Mouse (Mus musculus): Measurements from ENCODE around the gene Perp. TPM values are rescaled to one million over a fixed set of nuclear protein-coding genes. Genes with fewer than 3 reads are reported as not detected.

The Perp gene
- polyA plus RNA-seq, 1 experiment from 2014 or later, result 15.0 TPM

DNA sequence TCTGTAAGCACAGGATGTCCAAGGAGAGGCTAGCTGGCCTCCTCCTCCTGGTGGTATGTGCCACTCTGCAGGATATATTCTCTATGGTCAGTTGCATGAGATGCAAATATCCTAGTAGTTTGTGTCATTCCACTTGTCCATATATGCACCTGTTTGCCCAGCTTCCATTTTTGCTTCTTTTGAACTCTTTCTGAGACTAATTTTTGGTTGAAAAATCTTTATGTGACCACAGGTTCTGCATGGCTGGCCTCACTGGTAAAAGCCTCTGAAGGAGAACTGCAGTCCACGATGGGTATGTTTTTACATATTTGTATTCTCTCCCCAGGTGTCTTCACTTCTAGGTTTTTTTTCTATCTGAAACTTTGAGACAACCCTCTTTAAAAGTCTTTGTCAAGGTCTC, 37.4 kb downstream of the Perp start:
- DNase-seq (no peak), ATAC-seq (ENCODE audit: insufficient read depth) (no peak)
- no peak overlapping the region for H3K27ac ChIP-seq (ENCODE audit: low read depth)
- no peaks in the 10 kb centered on the region for H3K36me3 ChIP-seq (ENCODE audit: insufficient read depth)
- TF ChIP-seq CTCF (IDR thresholded peaks at IDR 0.05; ENCODE audit: low read depth), result no peak
- no peaks in the 10 kb centered on the region for H3K27me3 ChIP-seq (ENCODE audit: insufficient read depth, low read length)
- no peak overlapping the region for H3K4me2 ChIP-seq
- H3K9ac ChIP-seq, result no peak overlapping the region
- H3K9me3 ChIP-seq (ENCODE audit: low read depth, low read length), result no peaks in the 10 kb centered on the region
- no peak overlapping the region for H3K4me3 ChIP-seq (ENCODE audit: low read depth, low read length)
- H3K4me1 ChIP-seq (ENCODE audit: insufficient read depth), result no peaks in the 10 kb centered on the region
- 71% methylated on average over 1 of the region's 1 CpGs for WGBS

GRCm38 (mm10) chr10:18886918-18887625, 42.3 kb downstream of the Perp start:
- Histone ChIP-seq H3K4me2 (no peak overlapping the region), H3K4me1 (ENCODE audit: insufficient read depth) (no peaks in the 10 kb centered on the region), H3K9ac (no peak overlapping the region), H3K4me3 (ENCODE audit: low read depth, low read length) (no peak overlapping the region), H3K9me3 (ENCODE audit: low read depth, low read length) (no peaks in the 10 kb centered on the region), H3K27me3 (ENCODE audit: insufficient read depth, low read length) (no peaks in the 10 kb centered on the region), H3K27ac (ENCODE audit: low read depth) (no peak overlapping the region), H3K36me3 (ENCODE audit: insufficient read depth) (no peaks in the 10 kb centered on the region)
- TF ChIP-seq CTCF (IDR thresholded peaks at IDR 0.05; ENCODE audit: low read depth), result no peak
- WGBS, result 50% methylated on average over 4 of the region's 4 CpGs
- peak; percentile 75 for DNase-seq
- 0 out of 2 replicates have a peak, but pooled peaks have one; percentile 35 for ATAC-seq (ENCODE audit: insufficient read depth)

DNA sequence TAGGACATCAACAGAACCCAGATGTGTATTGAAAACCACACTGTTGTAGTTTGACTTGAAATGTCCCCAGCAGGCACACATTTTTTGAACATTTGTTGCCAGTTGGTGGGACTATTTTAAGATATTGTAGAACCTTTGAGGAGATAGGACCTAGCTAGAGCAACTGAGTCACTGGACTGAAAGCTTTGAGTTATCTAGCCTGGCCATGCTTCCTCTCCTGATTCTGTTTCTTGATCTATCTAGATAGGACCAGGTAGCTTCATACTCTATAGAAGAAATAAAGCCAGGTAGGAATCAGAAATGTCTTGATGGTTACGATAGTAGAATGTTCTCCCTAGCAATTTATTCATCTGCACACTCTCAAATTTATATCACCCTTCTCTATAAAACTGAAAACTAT, 43.9 kb downstream of the Perp start:
- 95% methylated on average over 1 of the region's 1 CpGs for WGBS

DNA sequence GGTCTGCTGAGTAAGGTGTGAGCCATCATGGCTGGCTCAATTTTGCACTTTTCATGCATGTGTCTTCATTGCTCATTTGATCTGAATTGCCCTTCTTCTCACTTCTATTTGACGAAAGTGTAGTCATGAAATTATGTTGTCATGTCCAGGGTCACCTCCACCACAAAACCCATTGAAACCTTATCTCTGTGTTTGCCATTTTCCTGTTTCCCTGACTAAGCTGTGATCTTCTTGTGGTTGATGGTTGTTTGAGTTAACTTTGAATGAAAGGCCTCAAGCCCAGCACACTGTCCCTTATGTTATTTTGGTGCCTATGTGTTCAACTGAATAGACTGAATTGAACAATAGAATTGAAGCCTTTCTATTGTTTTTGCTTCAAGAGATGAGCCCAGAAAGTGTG, 44.4 kb downstream of the Perp start:
- H3K4me2 ChIP-seq, result no peak overlapping the region
- H3K27ac ChIP-seq (ENCODE audit: low read depth), result no peak overlapping the region
- 76% methylated on average over 1 of the region's 1 CpGs for WGBS
- no peak for ATAC-seq (ENCODE audit: insufficient read depth)
- no peak overlapping the region for H3K4me3 ChIP-seq (ENCODE audit: low read depth, low read length)
- H3K9me3 ChIP-seq (ENCODE audit: low read depth, low read length), result no peaks in the 10 kb centered on the region
- no peaks in the 10 kb centered on the region for H3K27me3 ChIP-seq (ENCODE audit: insufficient read depth, low read length)
- no peaks in the 10 kb centered on the region for H3K36me3 ChIP-seq (ENCODE audit: insufficient read depth)
- H3K4me1 ChIP-seq (ENCODE audit: insufficient read depth), result no peaks in the 10 kb centered on the region
- no peak overlapping the region for H3K9ac ChIP-seq
- DNase-seq, result no peak
- TF ChIP-seq CTCF (IDR thresholded peaks at IDR 0.05; ENCODE audit: low read depth), result no peak

More for the DNA sequence above, 43.9 kb downstream of the Perp start:
- TF ChIP-seq CTCF (IDR thresholded peaks at IDR 0.05; ENCODE audit: low read depth), result no peak
- H3K27me3 ChIP-seq (ENCODE audit: insufficient read depth, low read length), result no peaks in the 10 kb centered on the region
- no peaks in the 10 kb centered on the region for H3K36me3 ChIP-seq (ENCODE audit: insufficient read depth)
- no peak overlapping the region for H3K27ac ChIP-seq (ENCODE audit: low read depth)
- H3K9ac ChIP-seq, result no peak overlapping the region
- no peaks in the 10 kb centered on the region for H3K9me3 ChIP-seq (ENCODE audit: low read depth, low read length)
- DNase-seq, result no peak
- no peak overlapping the region for H3K4me2 ChIP-seq
- no peak for ATAC-seq (ENCODE audit: insufficient read depth)
- H3K4me3 ChIP-seq (ENCODE audit: low read depth, low read length), result no peak overlapping the region
- no peaks in the 10 kb centered on the region for H3K4me1 ChIP-seq (ENCODE audit: insufficient read depth)

- Histone ChIP-seq H3K9me3 (ENCODE audit: low read depth, low read length) (no peaks in the 10 kb centered on the region), H3K27me3 (ENCODE audit: insufficient read depth, low read length) (no peaks in the 10 kb centered on the region), H3K4me1 (ENCODE audit: insufficient read depth) (no peaks in the 10 kb centered on the region), H3K36me3 (ENCODE audit: insufficient read depth) (no peaks in the 10 kb centered on the region), H3K9ac (no peak overlapping the region), H3K27ac (ENCODE audit: low read depth) (no peak overlapping the region), H3K4me2 (no peak overlapping the region), H3K4me3 (ENCODE audit: low read depth, low read length) (no peak overlapping the region)
- DNase-seq, result no peak
- no peak for ATAC-seq (ENCODE audit: insufficient read depth)
- no peak for TF ChIP-seq CTCF (IDR thresholded peaks at IDR 0.05; ENCODE audit: low read depth)
These were observed 46.3 kb downstream of the Perp start for GRCm38 (mm10) chr10:18891110-18891509.

DNA sequence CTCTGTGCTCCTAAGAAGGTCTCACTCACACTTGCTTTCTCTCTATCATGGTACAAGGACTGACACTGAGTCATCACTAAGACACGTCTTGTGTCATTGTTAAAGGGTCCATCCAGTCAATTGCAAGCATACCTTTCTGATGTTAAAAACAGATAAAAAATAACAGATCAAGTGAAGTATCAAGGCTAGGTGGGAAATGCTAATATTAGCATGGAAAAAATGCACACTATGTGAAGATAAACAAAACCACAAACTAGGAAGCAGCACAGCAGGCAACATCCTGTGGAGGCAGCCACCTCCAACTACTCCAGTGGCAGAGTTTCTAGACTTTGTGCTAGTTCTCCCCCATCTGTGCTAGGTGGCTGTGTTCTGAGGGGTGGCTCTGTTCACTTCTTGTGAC, 47.3 kb downstream of the Perp start:
- H3K9me3 ChIP-seq (ENCODE audit: low read depth, low read length), result no peaks in the 10 kb centered on the region
- WGBS, result 78% methylated on average over 1 of the region's 1 CpGs
- no peak overlapping the region for H3K9ac ChIP-seq

GRCm38 (mm10) chr10:18894259-18895166, 49.7 kb downstream of the Perp start:
- no peak overlapping the region for H3K27ac ChIP-seq (ENCODE audit: low read depth)
- H3K9ac ChIP-seq, result no peak overlapping the region
- H3K36me3 ChIP-seq (ENCODE audit: insufficient read depth), result no peaks in the 10 kb centered on the region
- ATAC-seq (ENCODE audit: insufficient read depth) (no peak), DNase-seq (peak; percentile 32)
- no peak overlapping the region for H3K4me3 ChIP-seq (ENCODE audit: low read depth, low read length)
- no peak overlapping the region for H3K4me2 ChIP-seq
- H3K27me3 ChIP-seq (ENCODE audit: insufficient read depth, low read length), result no peaks in the 10 kb centered on the region
- TF ChIP-seq CTCF (IDR thresholded peaks at IDR 0.05; ENCODE audit: low read depth), result no peak
- H3K9me3 ChIP-seq (ENCODE audit: low read depth, low read length), result no peaks in the 10 kb centered on the region
- 37% methylated on average over 6 of the region's 6 CpGs for WGBS
- no peaks in the 10 kb centered on the region for H3K4me1 ChIP-seq (ENCODE audit: insufficient read depth)

More for the DNA sequence above, 47.3 kb downstream of the Perp start:
- Histone ChIP-seq H3K4me3 (ENCODE audit: low read depth, low read length) (no peak overlapping the region), H3K27ac (ENCODE audit: low read depth) (no peak overlapping the region), H3K27me3 (ENCODE audit: insufficient read depth, low read length) (no peaks in the 10 kb centered on the region), H3K4me1 (ENCODE audit: insufficient read depth) (no peaks in the 10 kb centered on the region), H3K4me2 (no peak overlapping the region), H3K36me3 (ENCODE audit: insufficient read depth) (no peaks in the 10 kb centered on the region)
- DNase-seq, result no peak
- no peak for TF ChIP-seq CTCF (IDR thresholded peaks at IDR 0.05; ENCODE audit: low read depth)
- no peak for ATAC-seq (ENCODE audit: insufficient read depth)
